Mouse (Mus musculus) small intestine, adult 2 months (tissue): ENCODE results near the gene Dok4. TPM values are rescaled to one million over a fixed set of nuclear protein-coding genes. Genes with fewer than 3 reads are reported as not detected.

ENCODE experiments used
- H3K27ac ChIP-seq: fragments of 200-500 bp; 2 replicates; pipeline ENCODE4 v1.5.1; 2012; ENCODE audit warnings: low read depth, low read length, control low read depth, inconsistent platforms; ENCODE audit not compliant: insufficient read depth
- H3K27me3 ChIP-seq: fragments of 200-500 bp; 2 replicates; pipeline ENCODE4 v1.6.1; 2012; ENCODE audit warnings: mild to moderate bottlenecking, moderate library complexity, low read length, inconsistent platforms; ENCODE audit not compliant: control insufficient read depth, insufficient read depth
- H3K36me3 ChIP-seq: fragments of 200-500 bp; 2 replicates; pipeline ENCODE4 v1.6.1; 2012; ENCODE audit warnings: mild to moderate bottlenecking, low read length, control low read depth, inconsistent platforms; ENCODE audit not compliant: control insufficient read depth, insufficient read depth
- H3K4me1 ChIP-seq: fragments of 200-500 bp; 2 replicates; pipeline ENCODE4 v1.6.1; 2012; ENCODE audit warnings: low read length, inconsistent platforms, mixed read lengths; ENCODE audit not compliant: control insufficient read depth, insufficient read depth, insufficient read length
- H3K4me3 ChIP-seq: fragments of 200-500 bp; 2 replicates; pipeline ENCODE4 v1.5.1; 2012; ENCODE audit warnings: low read depth, mild to moderate bottlenecking, control low read depth, inconsistent platforms, low read length, moderate library complexity
- CTCF ChIP-seq: fragments of 200-500 bp; IDR thresholded peaks from 2 replicates; pipeline ENCODE4 v1.5.1; 2012; ENCODE audit warnings: low read depth, mild to moderate bottlenecking, control low read depth, inconsistent platforms, low read length, moderate library complexity, mixed read lengths; ENCODE audit not compliant: insufficient replicate concordance, insufficient read length; ENCODE audit errors: extremely low read depth
- POLR2A ChIP-seq: fragments of 200-500 bp; IDR thresholded peaks from 2 replicates; pipeline ENCODE4 v1.6.1; 2012; ENCODE audit warnings: low read depth, mild to moderate bottlenecking, control low read depth, inconsistent platforms, low read length, moderate library complexity
- WGBS: fragments of 180-500 bp; shearing (Covaris S2); methylation state at CpG from one replicate; pipeline ENCODE4 v1.1.7; 2018; 5-methylcytosine and 5-hydroxymethylcytosine counted together
- polyA plus RNA-seq: library from polyadenylated mRNA; depleted of rRNA; stranded (reverse); fragments of >200 nt; gene quantifications from 2 replicates; pipeline ENCODE4 v1.2.3, GENCODE M21; 2012

Dok4 gene
- polyA plus RNA-seq, 1 experiment, result 156 TPM

GRCm38 (mm10) chr8:94826210-94826609 lies 49.9 kb downstream of the Dok4 start:
- WGBS, result 92% methylated on average over 5 of the region's 5 CpGs
- TF ChIP-seq CTCF (no peak), POLR2A (no peak)
- Histone ChIP-seq H3K4me3 (no peak overlapping the region), H3K27ac (no peak overlapping the region), H3K27me3 (no peaks in the 10 kb centered on the region), H3K4me1 (no peaks in the 10 kb centered on the region; the same call in 1 of the 2 replicates), H3K36me3 (peaks cover 72% of the 10 kb centered on the region)

GRCm38 (mm10) chr8:94825170-94825569 lies 51.0 kb downstream of the Dok4 start:
- H3K27me3 ChIP-seq, result no peaks in the 10 kb centered on the region
- H3K36me3 ChIP-seq, result peaks cover 68% of the 10 kb centered on the region
- H3K4me3 ChIP-seq, result no peak overlapping the region
- WGBS, result 87% methylated on average over 6 of the region's 6 CpGs
- TF ChIP-seq CTCF, result no peak
- H3K27ac ChIP-seq, result no peak overlapping the region
- H3K4me1 ChIP-seq, result no peaks in the 10 kb centered on the region; the same call in 1 of the 2 replicates

GRCm38 (mm10) chr8:94822637-94823560 lies 53.2 kb downstream of the Dok4 start:
- peak; percentile 68; the same call in 1 of the 2 replicates for TF ChIP-seq CTCF
- TF ChIP-seq POLR2A, result no peak
- Histone ChIP-seq H3K27me3 (no peaks in the 10 kb centered on the region), H3K4me3 (no peak overlapping the region), H3K27ac (no peak overlapping the region), H3K36me3 (peaks cover 56% of the 10 kb centered on the region), H3K4me1 (no peaks in the 10 kb centered on the region; the same call in 1 of the 2 replicates)
- WGBS, result 89% methylated on average over 23 of the region's 23 CpGs

GRCm38 (mm10) chr8:94821381-94821780 lies 54.7 kb downstream of the Dok4 start:
- Histone ChIP-seq H3K4me3 (no peak overlapping the region), H3K27me3 (no peaks in the 10 kb centered on the region), H3K27ac (no peak overlapping the region), H3K4me1 (no peaks in the 10 kb centered on the region; the same call in 1 of the 2 replicates), H3K36me3 (peaks cover 45% of the 10 kb centered on the region)
- TF ChIP-seq POLR2A (no peak), CTCF (no peak)
- WGBS, result 96% methylated on average over 2 of the region's 2 CpGs

GRCm38 (mm10) chr8:94820553-94820952 lies 55.6 kb downstream of the Dok4 start:
- H3K4me3 ChIP-seq, result no peak overlapping the region
- WGBS, result 86% methylated on average over 7 of the region's 7 CpGs
- H3K4me1 ChIP-seq, result no peaks in the 10 kb centered on the region; the same call in 1 of the 2 replicates
- no peaks in the 10 kb centered on the region for H3K27me3 ChIP-seq
- H3K36me3 ChIP-seq, result peaks cover 40% of the 10 kb centered on the region
- H3K27ac ChIP-seq, result no peak overlapping the region
- no peak for TF ChIP-seq CTCF
- TF ChIP-seq POLR2A, result no peak

GRCm38 (mm10) chr8:94819671-94820179 lies 56.4 kb downstream of the Dok4 start:
- no peaks in the 10 kb centered on the region; the same call in 1 of the 2 replicates for H3K4me1 ChIP-seq
- TF ChIP-seq CTCF, result no peak
- no peak for TF ChIP-seq POLR2A
- WGBS, result 66% methylated on average over 6 of the region's 6 CpGs
- no peak overlapping the region for H3K27ac ChIP-seq
- peaks cover 33% of the 10 kb centered on the region for H3K36me3 ChIP-seq
- H3K4me3 ChIP-seq, result no peak overlapping the region
- no peaks in the 10 kb centered on the region for H3K27me3 ChIP-seq

- Histone ChIP-seq H3K4me3 (no peak overlapping the region), H3K27ac (no peak overlapping the region), H3K27me3 (no peaks in the 10 kb centered on the region), H3K4me1 (no peaks in the 10 kb centered on the region; the same call in 1 of the 2 replicates), H3K36me3 (peaks cover 18% of the 10 kb centered on the region)
- TF ChIP-seq CTCF, result no peak
- no peak for TF ChIP-seq POLR2A
- 89% methylated on average over 11 of the region's 11 CpGs for WGBS
These were observed 58.2 kb downstream of the Dok4 start for GRCm38 (mm10) chr8:94817933-94818332.
